Mouse (Mus musculus) right cerebral cortex, postnatal 10 days (tissue): ENCODE measurements at regions not wholly inside any gene's neighbourhood (a gene's known extent, or its start where the extent isn't known, plus 50 kb on each side); places are given as distances from the start of the nearest gene placed in this dataset.
"Not testable (repeated sequence)": the region's sequence is repeated elsewhere in the genome, so short reads cannot be mapped to it uniquely, and the experiment has no call there.

Experiments used
- DNase-seq, 2 experiments: peaks; one replicate each; pipeline ENCODE4 v3.0.0; 2021; ENCODE audit warnings: low spot score in 2 of 2

DNA sequence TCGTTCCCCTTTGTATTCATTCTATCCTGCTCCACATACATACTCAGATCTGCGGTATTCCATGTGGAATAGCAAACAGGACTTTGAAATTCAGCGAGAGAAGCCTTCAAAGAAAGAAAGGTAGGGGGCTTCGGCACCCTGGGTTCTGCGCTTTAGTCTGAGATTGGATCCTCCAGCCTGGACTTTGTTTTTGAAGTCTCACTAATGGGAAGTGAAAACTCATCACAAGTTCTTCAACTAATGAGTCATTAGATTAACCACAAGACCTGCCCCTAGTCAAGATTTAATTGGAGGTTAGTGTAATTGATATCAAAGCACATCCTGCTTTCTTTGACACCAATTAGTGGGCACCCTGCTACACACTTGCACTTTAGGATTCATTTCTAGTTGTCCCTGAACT is 492.5 kb upstream of the Zfp960 start:
- no peak for DNase-seq

GRCm38 (mm10) chr17:16588791-16589190 is 475.1 kb upstream of the Zfp960 start:
- no peak for DNase-seq

DNA sequence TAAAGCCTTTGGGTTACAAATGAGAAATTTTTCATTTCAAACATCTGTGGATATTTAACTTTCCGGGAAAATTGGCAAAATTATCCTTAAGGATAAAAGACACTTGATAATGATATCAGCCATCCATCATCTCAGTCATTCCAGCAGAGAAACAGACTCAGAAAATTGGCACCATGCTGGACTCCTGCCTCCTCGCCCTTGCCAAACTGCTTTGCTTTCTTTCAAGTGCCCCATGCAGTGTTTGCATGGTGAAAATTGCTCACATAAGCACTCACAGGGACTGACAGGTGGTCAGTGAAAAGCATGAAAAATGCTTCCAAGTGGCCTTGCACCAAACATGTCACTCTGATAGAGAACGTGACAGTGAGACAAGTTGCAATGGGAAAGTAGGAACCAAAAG is 464.2 kb upstream of the Zfp960 start:
- no peak for DNase-seq

DNA sequence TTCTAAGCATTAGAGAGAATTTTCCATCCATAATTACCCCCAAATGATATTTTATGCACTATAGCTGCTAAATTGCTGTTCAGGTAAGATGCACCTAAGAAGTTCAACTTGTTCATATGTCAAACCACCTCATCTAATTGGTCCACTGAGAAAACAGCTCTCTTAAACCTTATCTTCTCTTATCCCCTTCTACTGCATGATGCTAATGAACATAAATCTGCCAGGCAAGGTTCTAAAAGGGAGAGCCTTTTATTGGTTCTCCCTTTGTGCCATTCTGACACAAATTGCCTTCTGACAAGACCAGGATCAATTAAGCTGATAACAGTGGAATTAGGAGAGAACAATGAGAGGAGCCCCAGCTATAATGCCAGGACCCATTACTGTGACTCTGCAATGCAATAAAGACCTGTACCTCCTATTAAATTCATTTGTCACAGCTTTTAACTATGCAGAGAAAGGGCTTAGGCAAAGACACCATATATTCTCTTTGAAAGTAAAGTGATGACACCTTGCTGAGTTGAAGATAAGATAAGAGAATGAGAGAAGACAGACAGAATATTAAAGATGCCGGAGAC is 451.4 kb upstream of the Zfp960 start:
- DNase-seq: no peak

DNA sequence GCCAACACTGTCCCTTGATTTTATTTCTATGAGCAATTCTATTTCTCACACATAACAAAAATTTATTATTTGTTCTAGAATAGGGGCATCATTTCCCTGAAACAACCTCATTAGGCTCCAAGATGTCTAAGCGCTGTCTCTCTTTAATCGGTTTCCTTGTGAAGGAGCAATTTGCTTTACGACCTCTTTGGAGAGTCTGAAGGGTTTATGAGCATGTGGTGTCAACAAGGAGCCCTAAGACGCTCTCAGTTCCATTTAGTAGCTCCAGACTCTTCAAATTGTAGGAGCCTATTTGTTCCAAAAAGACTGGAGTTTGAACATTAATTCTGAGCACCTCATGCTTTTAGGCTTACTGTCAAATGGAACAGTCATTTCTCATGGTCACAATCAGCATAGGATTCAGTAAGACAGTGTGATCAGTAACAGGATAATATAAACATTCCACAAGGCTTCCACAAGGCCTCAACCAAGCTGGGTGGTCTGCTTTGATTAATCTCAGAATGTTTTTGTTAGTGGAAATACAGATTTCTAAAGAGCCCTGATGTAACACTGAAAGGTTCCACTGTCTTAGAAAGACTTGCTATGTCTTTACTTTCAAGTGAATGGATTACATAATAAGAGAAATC is 441.9 kb upstream of the Zfp960 start:
- DNase-seq: no peak

GRCm38 (mm10) chr17:16629854-16630253 is 434.1 kb upstream of the Zfp960 start:
- DNase-seq: no peak

- no peak for DNase-seq
Measured at GRCm38 (mm10) chr17:16633426-16633825, 430.5 kb upstream of the Zfp960 start.

- no peak for DNase-seq
Measured at GRCm38 (mm10) chr17:16637463-16637862, 426.4 kb upstream of the Zfp960 start.

- no peak for DNase-seq
Measured at GRCm38 (mm10) chr17:16647942-16648341, 416.0 kb upstream of the Zfp960 start.

- DNase-seq: peak in 1 of 2 experiments; percentile 46
Measured at GRCm38 (mm10) chr17:16665253-16665652, 398.7 kb upstream of the Zfp960 start.

DNA sequence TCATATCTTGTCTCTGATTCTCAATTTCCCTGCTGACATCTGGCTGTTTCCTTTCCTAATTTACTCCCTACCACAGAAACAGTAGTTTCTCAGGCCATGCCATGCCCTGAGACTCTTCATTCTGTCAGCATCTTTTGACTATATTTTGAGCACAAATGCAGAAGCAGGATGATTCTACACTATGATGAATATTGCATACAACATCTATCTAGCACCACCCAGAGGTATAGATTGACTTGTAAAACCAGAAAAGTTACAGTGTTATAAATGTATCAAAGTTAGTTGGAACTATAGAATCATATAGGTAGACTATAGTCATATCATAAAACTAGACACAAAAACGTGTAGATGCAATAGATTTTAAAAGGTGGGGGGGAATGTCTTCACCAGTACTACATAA is 396.3 kb upstream of the Zfp960 start:
- DNase-seq: no peak

GRCm38 (mm10) chr17:16704199-16704598 is 359.7 kb upstream of the Zfp960 start:
- DNase-seq: no peak

DNA sequence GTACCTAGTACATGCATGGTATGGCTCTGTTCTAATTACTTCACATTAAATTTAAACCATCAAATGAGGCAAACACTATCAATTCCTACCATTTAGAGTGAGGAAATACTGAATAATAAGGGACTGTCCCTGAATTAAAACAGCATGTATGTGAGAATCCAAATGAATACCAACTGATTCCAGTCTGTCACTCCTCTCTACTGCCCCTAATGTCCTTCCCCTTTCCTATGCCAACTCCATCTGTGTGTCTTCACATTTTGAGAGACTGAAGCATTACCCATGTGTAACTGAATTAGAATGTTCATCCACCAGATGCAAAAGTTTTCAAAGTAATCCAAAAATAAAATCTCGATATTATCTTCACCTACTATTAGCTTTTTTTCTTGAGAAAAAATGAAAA is 358.0 kb upstream of the Zfp960 start:
- no peak for DNase-seq

GRCm38 (mm10) chr17:16726904-16727303 is 337.0 kb upstream of the Zfp960 start:
- no peak for DNase-seq

GRCm38 (mm10) chr17:16753090-16753489 is 310.8 kb upstream of the Zfp960 start:
- DNase-seq: no peak

GRCm38 (mm10) chr17:16770587-16770986 is 293.3 kb upstream of the Zfp960 start:
- not testable (repeated sequence) for DNase-seq

DNA sequence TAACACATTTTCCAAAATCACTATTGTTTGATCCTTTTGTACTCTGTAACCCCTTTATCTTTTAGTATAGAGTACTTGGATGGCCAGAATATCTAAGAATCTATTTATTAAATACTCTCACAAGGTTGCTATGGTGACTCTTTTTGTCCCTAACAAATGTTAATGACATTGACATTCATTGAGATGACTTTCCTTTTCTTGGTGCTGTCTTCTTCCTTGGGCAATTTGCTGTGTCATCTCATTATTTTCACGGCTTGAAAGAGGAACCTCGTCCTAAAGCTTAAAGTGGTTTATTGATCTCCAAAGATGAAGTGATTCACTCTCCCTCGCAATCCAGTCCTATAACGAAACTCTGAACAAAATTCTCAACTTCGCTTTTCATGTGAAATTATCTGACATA is 265.6 kb upstream of the Zfp960 start:
- no peak for DNase-seq

GRCm38 (mm10) chr17:16804986-16805385 is 258.9 kb upstream of the Zfp960 start:
- no peak for DNase-seq

DNA sequence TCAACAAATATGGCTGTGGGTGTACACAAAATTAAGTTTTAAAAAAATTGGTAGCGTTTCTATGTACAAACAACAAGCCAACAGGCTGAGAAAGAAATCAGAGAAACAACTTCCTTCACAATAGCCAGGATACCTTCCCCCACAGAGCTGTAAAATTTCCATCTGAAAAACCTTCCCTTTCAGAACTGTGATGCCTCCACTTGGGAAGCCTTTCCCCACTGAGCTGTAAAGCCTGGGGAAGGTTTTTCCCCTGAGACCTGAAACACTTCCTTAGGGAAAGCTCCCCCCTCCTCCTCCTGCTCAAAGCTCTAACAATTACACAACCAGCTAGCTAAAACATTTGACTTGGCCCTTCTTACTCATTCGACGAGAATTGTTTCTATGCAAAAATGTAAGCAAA is 245.5 kb upstream of the Zfp960 start:
- no peak for DNase-seq

GRCm38 (mm10) chr17:16821716-16822115 is 242.2 kb upstream of the Zfp960 start:
- no peak for DNase-seq

GRCm38 (mm10) chr17:16839152-16839551 is 224.8 kb upstream of the Zfp960 start:
- no peak for DNase-seq

GRCm38 (mm10) chr17:16860771-16861170 is 203.1 kb upstream of the Zfp960 start:
- DNase-seq: no peak

DNA sequence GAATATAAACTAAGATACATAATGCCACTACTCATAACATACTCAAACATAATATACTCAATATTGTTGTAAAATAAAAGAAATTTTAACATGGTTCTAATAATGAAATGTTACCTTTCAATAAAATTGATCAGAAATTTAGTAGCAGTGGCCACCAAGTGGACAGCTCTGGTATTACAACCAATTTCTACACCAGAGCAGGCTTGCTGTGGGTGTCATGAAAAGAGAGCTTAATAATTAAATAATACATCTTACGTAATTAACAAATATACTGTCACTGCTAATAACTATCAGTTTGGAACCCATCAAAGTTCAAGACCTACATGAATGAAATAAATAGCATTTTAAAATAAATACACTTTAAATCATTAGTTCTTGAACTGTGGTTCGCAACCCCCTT is 163.1 kb upstream of the Zfp960 start:
- peak; percentile 33 to 56 for DNase-seq

DNA sequence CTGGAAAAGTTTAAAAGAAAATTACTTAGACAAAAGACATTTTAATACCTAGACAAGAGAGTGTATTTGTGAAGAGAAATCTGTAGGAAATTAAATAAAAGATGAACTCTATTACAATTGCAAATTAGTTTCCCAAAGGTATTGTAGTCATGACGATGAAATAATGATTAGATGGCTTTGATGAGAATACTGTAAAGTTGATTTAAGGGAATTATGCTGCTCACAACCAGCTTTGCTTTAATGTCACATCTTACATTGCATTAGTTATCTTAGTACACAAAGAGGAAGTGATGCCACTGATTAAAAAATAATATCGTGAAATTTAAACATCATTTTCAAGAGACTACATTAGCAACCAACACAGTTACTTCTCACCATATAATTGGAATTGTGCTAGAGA is 145.7 kb upstream of the Zfp960 start:
- no peak for DNase-seq
